Mouse (Mus musculus): ENCODE results near the gene Rgs7.

The Rgs7 gene

DNA sequence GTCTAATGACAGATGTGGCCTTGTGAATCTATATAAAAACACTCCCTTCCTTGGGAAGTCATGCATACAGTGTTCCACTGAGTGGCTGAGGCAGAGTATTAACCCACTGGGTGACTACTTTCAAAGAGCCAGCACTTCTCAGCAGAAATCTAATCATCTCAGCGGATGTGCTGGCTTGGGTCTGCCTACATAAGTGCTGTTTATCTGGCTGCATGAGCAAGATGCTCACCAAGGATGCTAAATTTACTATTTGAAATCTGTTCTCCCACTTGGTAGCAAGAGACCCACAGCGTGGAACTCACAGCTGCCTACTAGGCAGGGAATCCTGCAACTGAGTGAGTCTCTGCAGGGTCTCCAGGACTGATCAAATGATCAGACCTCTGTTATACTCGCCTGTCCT, 184.7 kb downstream of the Rgs7 start:
- no peak for DNase-seq (ENCODE audit: low spot score in 2 of 2)

DNA sequence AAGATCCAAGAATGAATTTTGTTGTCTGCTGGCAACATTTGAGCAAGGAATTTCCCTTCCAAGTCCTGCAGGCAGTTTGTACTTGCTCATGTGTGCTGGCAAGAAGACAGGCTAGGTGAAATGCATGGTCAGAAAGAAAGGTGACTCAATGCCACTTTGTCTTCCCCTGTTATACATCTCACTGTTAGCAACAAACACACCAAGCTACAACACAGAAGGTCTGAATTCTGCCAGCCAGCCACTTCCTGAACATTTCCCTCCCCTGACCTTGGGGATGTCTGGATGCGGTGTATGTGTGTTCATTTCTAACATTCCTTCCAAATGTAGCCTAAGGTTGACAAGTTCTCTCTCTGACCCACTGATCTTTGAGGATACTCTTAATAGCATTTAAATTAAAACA, 191.4 kb downstream of the Rgs7 start:
- DNase-seq (ENCODE audit: low spot score in 2 of 2) = no peak

DNA sequence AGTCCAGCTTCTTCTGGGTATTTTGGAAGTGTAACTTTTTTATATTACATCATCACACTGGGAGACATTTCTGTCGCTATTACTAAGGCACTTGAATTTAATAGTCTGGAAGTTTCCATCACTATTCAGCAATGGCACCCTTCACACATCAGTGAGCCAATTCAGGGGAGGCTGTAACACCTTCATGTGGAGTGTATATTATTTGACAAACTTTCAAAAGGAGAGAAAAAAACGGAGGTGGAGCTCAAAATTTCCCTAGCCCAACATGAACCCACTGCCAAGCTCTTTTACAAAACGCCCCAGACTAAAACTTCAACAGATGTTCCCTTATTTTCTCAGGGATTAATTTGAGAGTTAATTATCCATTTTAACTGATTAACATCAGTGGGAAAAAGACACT, 191.9 kb downstream of the Rgs7 start:
- no peak for DNase-seq (ENCODE audit: low spot score in 2 of 2)

DNA sequence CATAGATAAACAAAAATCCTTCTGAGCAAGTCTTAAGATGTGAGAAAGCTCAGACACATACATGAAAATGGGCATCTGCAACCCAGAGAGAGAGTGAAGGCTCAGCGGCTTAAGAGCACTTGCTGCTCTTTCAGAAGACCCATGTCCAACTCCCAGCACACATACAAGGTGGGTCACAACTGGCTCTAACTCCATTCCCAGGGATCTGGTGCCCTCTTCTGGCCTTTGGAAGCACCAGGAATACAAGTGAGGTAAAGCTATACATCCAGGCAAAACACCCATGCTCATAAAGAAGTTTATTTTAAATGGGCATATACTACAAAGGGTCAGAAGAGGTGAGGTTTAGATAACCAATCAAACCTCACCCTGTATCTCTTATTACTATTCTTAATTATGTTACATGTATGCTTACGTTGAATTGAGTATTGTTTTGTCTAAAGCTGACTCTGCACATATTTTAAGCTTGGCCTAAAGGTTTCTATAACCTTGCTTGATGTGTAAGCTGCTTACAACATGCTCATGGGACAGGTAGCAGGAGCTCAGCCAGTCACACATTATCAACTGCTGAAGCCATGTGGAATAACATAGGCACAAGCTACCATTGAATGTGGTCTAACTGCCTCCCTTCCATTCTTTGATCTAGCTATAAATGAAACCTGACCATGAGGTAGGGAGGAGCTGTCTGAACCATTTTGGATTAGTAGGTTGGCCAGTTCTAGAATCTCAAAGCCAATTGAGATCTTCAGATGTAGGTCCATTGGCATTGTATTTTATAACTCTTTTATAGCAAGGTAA, 192.5 kb downstream of the Rgs7 start:
- DNase-seq (ENCODE audit: low spot score in 2 of 2) = no peak

DNA sequence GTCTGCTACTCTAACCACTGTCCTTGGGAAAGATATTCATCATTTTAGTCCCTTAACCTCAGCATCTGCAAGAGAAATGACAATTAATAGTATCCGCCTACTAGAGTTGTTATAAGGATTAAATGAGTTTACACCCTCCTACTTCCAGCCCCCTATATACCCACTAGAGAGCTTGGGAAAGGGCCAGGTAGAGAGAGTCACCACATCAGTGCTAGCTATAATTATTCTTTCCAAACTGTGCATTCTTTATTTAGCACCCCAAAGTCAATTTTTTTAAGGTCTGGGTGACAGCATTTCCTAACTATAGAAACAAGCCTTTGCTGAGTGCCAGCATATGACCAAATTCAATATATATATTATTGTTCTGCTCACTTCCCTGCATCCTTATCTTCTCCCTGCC, 195.4 kb downstream of the Rgs7 start:
- no peak for DNase-seq (ENCODE audit: low spot score in 2 of 2)

DNA sequence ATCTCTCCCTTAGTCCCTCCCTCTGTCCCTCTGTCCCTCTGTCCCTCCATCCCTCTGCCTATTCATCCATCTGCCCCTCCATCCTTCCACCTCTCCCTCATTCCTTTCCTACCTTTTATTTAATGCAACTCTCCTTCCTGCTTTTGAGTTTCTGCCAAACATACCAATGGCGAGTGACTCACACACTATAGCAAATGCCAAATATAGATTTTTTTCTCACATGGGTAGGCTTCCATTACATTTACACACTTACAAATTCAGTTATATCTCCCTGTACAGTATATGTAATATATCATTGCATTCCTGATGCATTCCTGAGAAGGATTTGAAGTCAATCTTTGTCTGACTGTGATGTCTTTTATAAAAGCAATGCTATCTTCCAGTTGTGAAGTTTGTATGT, 202.2 kb downstream of the Rgs7 start:
- DNase-seq (ENCODE audit: low spot score in 2 of 2) = no peak

DNA sequence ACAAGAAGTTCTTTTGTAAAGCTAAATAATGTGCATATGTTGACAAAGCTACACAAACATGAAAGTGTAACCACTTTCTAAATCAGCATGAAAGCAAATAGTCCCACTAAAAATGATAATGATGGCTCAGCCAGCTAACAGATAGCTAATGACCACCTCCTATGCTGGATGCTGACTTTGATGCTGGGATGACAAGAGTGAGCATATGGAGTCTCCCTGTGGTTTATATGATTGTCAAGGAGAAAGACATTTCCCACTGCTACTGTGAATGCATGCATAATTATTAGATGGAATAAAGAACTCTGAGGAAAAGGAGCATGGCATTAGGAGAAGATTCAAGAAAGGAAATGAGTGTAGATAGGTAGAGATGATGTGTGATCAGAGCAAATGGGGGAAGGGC, 230.0 kb downstream of the Rgs7 start:
- no peak for DNase-seq (ENCODE audit: low spot score in 2 of 2)

DNA sequence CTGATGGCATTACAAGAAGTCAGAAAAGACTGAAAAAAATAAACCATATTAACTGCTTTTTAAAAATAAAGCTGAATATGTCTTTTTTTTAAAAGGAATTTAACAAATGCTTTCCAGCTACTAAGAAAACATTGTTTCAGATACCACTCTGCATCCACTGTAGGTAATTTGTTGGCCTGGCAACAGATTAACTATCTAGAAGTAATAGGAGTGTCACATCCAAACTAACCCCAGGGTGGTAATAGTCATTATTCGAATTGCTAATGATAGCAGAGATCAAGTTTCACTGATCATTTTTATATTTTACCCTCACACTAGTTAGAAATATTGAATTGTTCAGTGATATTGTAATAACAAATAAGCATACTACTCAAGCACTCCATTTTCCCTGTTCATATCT, 232.9 kb downstream of the Rgs7 start:
- no peak for DNase-seq (ENCODE audit: low spot score in 2 of 2)

DNA sequence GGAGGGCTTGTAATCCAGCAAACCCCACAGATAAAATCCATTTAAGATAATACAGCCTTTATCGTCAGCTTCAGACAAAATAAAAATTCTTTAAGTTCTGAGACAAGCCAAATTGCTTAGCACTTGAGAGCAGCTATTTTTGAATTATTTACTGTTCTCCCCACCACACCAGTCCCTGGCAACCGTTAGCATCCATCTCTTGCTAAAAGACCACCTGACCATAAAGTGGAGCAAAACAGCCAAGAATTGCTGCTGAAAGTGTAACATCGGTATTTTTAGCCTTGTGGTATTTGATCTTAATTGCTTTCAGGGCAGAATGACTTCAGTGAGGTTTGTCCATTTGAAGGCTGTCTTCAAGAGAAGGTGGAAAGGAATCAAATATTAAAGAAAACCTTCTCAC, 237.1 kb downstream of the Rgs7 start:
- no peak for DNase-seq (ENCODE audit: low spot score in 2 of 2)

DNA sequence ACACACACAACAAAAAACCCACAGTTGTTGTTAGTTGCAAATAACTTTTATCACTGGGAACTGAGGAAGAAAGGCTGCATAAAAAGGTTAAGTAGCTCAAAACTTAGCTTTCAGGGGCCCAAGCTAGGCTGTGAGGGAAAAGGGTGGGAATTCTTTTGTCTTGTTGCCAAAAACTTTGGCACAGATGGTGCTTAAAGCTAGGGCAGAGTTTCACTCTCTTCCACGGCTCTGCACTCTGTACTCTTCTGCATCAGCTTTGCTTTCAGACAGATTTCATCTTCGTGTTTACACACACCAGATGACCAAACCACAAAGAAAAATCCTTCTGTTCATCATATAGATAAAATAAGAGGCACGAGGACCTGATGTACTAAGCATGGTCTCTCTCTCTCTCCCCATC, 237.6 kb downstream of the Rgs7 start:
- DNase-seq (ENCODE audit: low spot score in 2 of 2) = no peak

DNA sequence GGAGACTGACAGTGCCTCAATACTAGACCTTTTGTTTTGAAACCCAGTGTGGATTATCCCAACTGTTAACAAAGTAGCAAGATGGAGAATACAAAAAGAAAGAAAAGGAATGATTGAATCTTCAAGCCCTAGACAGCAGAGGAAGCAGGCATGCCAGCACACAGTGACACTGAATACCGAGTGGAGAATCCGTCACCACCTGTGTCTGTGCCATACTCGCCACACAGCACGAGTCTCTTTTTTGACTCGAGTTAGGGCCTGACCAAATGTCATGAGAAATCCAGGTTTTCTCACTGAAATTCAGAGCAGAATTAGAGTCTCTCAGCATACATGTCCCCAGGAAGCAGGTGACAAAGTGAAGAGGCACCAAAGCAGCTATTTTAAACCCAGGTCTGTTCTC, 250.2 kb downstream of the Rgs7 start:
- no peak for DNase-seq (ENCODE audit: low spot score in 2 of 2)

DNA sequence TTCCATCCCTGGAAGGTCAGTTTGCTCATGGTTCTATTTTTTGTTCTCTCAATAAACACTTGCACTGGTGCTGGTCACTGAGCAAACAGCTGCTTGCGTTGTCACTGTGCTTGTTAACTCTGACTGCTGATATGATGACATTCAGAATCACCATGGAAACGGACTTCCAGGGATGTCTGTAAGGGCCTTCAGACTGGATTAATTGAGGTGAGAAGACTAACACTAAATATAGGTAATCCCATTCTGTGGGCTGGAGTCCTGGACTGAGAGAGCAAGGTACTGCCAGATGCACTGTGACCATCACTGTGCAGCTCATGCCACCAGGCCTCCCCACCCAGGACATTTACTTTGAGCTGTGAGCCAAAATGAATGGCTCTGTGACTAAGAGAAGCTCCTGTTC, 252.2 kb downstream of the Rgs7 start:
- no peak for DNase-seq (ENCODE audit: low spot score in 2 of 2)

DNA sequence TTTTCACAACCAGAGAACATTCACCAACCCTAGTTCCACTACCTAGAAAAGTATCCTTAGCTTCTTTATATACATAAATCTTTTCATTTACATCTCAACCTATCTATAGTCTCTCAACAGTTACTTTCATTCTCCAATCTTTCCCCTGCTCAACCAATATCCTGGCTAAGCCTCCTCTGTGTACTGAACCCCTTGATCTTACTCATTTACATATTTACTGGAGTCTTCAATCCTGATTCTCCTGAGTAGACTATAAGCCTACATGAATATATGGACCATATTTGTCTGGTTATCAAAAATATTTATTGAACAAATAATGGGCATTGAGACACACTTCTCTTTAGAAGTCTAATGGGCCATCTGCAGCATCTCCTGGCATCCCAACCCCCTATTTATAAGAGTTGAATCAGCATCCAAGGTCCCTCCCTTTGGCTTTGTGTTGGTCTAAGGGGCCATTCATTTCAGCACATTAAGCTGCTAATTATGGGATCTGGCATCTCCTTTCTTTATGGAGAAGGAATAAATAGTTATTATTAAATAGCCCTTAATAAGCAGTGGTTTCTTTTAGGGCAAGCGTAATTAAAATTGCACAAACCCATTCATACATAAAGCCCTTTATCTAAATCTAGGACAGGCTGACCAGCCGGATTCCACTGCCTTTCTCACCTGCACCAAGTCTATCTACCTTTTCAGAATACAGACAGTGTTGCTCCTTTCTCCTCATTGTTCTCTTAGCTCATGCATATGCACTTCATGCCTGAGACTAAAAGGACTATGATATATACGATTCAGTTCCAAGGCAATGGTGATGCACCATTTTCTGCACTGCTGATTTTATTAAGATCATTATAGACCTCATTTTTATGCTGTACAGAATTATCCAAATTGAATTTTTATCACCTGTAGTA, 270.5 kb downstream of the Rgs7 start:
- no peak for DNase-seq (ENCODE audit: low spot score in 2 of 2)

DNA sequence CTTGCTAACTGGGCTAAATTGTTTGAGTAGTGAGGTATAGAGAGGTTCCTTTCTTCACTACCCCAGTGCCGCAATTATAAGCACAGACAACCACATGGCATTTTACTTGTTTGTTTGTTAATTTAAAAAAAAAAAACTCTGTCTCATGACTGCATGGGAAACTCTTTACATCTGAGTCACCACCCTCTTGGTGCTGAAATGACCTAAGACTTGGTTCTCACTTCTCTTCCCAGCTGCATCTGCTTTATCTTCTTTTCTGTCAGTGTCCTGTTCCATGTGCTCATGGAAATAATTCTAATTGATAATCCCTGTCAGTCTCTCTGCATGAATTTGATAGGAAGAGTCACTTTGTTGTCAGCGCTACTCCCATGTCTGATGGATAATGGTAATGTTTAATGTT, 272.7 kb downstream of the Rgs7 start:
- DNase-seq (ENCODE audit: low spot score in 2 of 2) = no peak

DNA sequence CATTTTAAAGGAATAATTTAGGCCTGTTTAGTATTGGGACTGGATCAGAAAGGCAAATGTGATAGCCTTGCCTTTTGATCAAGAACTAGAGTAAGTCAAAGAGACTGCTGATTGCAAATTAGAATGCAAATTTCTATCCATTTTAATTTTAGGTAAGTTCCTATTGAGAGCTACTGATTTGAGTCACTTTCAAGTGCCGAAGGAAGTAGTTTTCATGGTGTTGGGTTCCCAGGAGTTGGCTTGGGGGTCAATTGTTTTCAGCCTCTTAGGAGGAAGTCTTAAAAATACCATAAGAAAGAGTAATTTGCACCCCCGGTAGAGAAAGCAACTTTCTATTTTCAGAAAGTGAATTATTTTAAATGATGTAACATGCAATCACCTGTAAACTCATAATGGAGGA, 285.3 kb downstream of the Rgs7 start:
- DNase-seq (ENCODE audit: low spot score in 2 of 2) = no peak

DNA sequence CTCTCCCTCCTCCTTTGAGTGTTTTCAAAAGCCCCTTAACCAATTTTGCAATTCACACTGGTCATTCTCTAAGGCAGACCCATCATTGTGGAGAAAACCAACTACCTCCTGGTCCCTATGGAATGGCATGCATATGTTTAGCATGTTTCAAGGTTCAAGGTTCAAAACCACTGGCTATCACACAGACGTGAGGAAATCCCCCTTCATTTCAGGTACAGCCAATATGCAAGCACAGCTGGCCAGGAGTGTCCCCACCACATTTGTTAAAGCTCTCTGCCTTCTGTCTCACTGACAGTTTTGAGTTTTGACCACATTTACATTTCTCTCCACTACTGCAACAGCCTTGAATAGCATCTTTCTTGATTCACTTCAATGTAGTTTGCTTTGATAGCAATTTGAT, 286.7 kb downstream of the Rgs7 start:
- DNase-seq (ENCODE audit: low spot score in 2 of 2) = no peak

DNA sequence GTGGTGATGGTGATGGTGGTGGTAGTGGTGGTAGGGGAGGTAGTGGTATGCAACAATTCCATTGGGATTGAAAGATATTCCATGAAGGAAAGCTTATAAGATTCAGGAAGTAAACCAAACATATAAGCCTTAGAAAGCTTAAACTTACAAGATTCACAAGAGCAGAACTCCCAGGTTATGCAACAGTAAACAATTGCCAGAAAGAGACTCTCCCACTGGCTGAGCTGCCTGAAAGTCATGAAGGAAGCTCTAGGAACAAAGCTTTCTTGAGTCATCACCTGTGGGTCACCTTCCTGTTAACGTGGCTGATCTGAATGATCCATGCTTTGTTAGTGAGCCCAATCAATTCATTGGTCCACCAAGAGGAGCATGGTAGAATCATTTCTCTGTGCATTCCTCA, 288.8 kb downstream of the Rgs7 start:
- DNase-seq (ENCODE audit: low spot score in 2 of 2) = no peak

DNA sequence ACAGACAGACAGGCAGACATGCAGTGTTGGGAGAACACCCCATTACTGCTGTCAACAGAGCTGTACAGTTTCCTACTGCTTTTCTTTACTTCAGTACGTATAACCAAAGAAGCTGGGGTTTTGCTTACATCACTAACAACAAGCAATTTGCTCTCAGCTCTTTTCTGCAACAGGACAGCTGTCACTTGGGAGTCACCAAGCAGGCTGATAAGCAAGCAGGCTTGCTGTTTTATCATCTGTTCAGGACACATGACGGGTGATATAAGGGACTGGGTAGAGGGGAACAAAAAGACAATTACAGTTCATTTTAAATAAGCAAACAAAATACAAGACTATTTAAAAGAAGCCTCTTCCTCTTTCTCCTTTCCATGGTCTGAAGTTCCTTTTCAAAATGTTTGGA, 289.4 kb downstream of the Rgs7 start:
- no peak for DNase-seq (ENCODE audit: low spot score in 2 of 2)

DNA sequence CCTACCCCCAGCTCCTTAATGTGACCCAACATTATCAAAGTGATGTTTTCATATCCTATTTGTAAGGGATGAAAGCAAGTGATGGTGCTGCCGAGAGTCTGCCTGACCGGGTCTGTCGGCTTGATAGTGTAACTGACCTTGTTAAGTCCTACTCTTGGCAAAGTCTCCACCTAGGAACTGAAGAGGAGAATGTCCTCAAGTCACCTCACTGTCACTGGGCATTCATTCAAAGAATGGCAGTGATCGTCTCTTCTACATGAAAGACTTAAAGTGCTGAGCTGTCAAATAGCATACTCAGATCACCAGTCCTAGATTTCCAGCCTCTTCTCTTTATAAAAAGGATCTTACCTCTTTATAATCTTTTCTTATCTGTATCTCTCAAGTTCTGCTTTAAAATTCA, 293.4 kb downstream of the Rgs7 start:
- DNase-seq (ENCODE audit: low spot score in 2 of 2) = no peak

DNA sequence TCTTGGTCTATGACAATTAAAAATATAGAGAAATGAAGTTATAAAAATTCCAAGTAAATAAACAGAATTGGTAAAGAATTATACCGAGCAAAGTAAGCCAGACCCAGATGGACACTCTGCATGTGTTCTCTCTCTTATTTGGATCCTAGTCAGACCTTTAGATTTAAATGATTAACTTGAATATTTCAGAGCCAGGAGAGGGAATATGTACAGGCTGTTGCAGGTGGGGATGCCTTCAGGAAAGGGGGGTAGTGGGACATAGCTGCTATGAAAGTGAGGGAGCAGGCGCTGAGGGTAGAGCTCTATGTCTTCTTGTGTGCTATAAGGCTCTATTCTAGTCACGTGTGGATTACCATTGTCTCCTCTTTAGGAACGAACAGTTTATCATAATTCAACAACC, 296.5 kb downstream of the Rgs7 start:
- DNase-seq (ENCODE audit: low spot score in 2 of 2) = no peak

DNA sequence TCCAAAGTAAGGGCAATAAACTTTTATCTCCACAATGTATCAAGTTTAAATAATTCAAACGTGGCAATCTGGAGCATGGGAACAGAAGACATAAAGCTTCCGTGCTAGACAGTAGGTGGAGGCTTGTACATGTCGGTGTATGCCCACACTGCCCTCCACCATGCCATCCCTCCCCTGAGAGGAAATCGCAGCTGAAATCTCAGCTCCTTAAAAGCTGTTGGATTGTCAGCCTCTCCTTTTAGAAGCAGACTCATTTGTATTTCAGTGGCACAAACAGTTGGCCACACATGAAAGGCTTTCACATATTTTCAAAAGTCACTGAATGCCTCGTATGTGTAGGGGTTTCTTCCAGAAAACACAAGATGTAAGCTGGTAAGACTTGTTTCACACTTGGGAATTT, 304.1 kb downstream of the Rgs7 start:
- no peak for DNase-seq (ENCODE audit: low spot score in 2 of 2)

DNA sequence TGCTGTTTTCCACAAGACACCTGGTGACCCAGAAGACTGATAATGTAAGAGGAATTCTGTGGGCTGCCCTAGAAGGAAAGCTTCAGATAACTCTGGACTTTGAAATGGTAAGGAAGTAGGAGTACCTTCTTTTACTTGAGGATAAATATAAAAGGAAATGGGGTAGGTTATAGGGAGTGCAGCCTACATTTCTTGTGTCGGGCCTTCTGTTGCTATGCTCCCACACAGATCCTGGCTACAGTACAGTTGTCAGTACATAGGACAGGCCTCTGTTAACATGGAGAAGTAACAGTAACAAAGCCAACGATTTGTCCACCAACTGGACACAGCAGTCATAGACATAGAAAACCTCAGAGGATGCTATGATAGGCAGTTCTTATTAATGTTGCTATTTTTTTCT, 307.1 kb downstream of the Rgs7 start:
- no peak for DNase-seq (ENCODE audit: low spot score in 2 of 2)

DNA sequence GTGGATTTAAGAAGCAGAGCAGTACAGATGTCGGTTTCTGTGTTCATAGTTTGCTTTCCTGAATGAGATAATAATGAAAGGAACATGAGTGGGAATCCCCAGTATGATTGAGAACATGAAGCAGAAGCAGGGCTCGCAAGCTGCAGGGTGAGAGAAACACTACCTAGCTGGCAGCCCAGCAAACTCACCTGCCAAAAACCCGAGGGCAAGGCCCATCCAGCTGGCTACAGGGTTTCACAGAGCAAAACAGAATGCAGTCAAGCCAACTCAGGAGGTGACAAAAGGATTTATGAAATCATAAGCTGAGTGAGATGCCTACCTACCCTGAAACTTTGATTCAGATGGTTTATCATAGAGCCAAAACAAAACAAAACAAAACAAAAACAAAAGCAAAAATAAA, 307.6 kb downstream of the Rgs7 start:
- DNase-seq (ENCODE audit: low spot score in 2 of 2) = no peak

Measured in spleen, postnatal 4 days (tissue).